Comparison of ENCODE assay signal across 8 mouse cellular contexts in the genomic region with DNA sequence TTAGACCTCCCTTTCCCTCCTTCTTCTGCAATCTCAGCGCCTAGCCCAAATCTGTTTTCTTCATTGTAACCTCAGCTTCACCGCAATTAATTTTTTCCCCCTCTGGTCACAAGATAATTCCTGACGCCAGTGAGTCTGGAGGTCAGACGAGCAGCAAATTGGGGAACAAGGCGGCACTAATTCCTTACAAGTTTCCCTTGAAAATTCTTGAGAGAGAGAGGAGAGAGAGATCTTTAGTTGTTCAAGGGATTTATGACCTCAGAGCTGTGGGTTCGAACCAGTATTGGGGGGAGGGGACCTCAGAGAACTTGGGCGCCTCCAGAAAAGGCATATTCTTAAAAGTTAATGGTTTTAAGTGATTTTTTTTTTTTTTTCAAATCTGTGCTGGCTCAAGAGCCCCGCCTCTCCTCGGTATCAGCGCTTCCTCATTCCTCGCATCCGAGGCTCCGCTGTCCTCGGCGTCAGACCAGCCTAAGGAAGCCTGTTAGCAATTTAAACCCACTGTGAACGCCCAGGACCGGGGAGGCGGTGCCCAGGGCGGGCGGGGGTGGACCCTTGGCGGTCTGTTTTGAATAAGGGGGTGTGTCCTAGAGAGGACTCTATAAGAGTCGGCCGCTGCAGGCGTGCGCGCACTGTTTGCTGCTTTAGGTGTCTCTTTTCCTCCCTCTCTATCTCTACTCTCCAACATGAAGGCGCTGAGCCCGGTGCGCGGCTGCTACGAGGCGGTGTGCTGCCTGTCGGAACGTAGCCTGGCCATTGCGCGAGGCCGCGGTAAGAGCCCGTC. TPM values are rescaled to one million over a fixed set of nuclear protein-coding genes. Genes with fewer than 3 reads are reported as not detected.
DNase-seq lines count a peak whose midpoint lies in the region; ATAC-seq and TF ChIP-seq lines count a peak whose summit lies in the region.

A gene (plus strand): TSS at position 305 of the 784 bp plus-strand sequence.

- H3K4me2 ChIP-seq in embryonic facial prominence, embryonic 12.5 days (replicated peaks) = peak within 1 kb of the TSS; percentile 83
- peak within 1 kb of the TSS; percentile 79 for H3K4me2 ChIP-seq in kidney, embryonic 14.5 days (replicated peaks; ENCODE audit: low read depth, low read length)

- ATAC-seq in embryonic facial prominence, embryonic 12.5 days (ENCODE audit: insufficient number of reproducible peaks, insufficient read depth, low FRiP score, low TSS enrichment) = peak; percentile 82
- ATAC-seq in kidney, embryonic 14.5 days (ENCODE audit: low FRiP score, low TSS enrichment) = peak; percentile 87
- ATAC-seq in monocyte, adult 5-6 weeks (replicated peaks; ENCODE audit: insufficient number of reproducible peaks, low FRiP score, low TSS enrichment, poor library complexity, severe bottlenecking) = peak; percentile 88

- TF ChIP-seq POLR2A in liver, adult 2 months (IDR thresholded peaks at IDR 0.05; ENCODE audit: extremely low read depth, insufficient read depth, low read length) = peak; percentile 98

- peaks cover 4% of the 10 kb centered on the region; the same call in 1 of the 2 replicates for H3K79me2 ChIP-seq in liver, adult 2 months (ENCODE audit: control insufficient read depth, insufficient read depth, low read length)

- TF ChIP-seq CTCF in liver, adult 2 months (IDR thresholded peaks at IDR 0.05; ENCODE audit: low read depth, low read length) = no peak

- peak; percentile 52 to 67 for DNase-seq in cerebellum, postnatal 25 days
- DNase-seq in cerebellum, adult 9-11 months = no peak
- DNase-seq in heart, adult 9 months (ENCODE audit: low spot score in 2 of 2) = peak; percentile 98
- DNase-seq in liver, adult 2 months (ENCODE audit: extremely low read depth, low read depth, low spot score) = peak; percentile 86
- DNase-seq in spleen, postnatal 4 days (ENCODE audit: low spot score in 2 of 2) = peak; percentile 86 to 89

- H3K9me3 ChIP-seq in embryonic facial prominence, embryonic 12.5 days = no peaks in the 10 kb centered on the region
- H3K9me3 ChIP-seq in kidney, embryonic 14.5 days (ENCODE audit: control insufficient read depth, low read length) = no peaks in the 10 kb centered on the region

- H3K27ac ChIP-seq in embryonic facial prominence, embryonic 12.5 days = peak within 1 kb of the TSS; percentile 99
- H3K27ac ChIP-seq in kidney, embryonic 14.5 days (ENCODE audit: low read depth, low read length) = peak within 1 kb of the TSS; percentile 100
- peak within 1 kb of the TSS; percentile 95 for H3K27ac ChIP-seq in liver, adult 2 months (replicated peaks; ENCODE audit: insufficient read depth, low read depth, low read length)

- peaks cover 52% of the 10 kb centered on the region for H3K4me1 ChIP-seq in embryonic facial prominence, embryonic 12.5 days
- peaks cover 52% of the 10 kb centered on the region for H3K4me1 ChIP-seq in kidney, embryonic 14.5 days (ENCODE audit: control insufficient read depth, insufficient read depth, low read length)
- H3K4me1 ChIP-seq in liver, adult 2 months (ENCODE audit: control insufficient read depth, insufficient read depth, low read length) = peaks cover 34% of the 10 kb centered on the region

- peak within 1 kb of the TSS; percentile 95 for H3K9ac ChIP-seq in embryonic facial prominence, embryonic 12.5 days
- peak within 1 kb of the TSS; percentile 95 for H3K9ac ChIP-seq in kidney, embryonic 14.5 days (ENCODE audit: low read depth, low read length)
- peak within 1 kb of the TSS; percentile 98 for H3K9ac ChIP-seq in liver, adult 2 months (ENCODE audit: low read depth, low read length)

- 1% methylated on average over 39 of the region's 39 CpGs for WGBS in embryonic facial prominence, embryonic 12.5 days
- WGBS in kidney, embryonic 14.5 days = 0% methylated on average over 39 of the region's 39 CpGs
- 3% methylated on average over 39 of the region's 39 CpGs for WGBS in liver, adult 2 months

- peaks cover 3% of the 10 kb centered on the region; the same call in 1 of the 2 replicates for H3K36me3 ChIP-seq in embryonic facial prominence, embryonic 12.5 days
- H3K36me3 ChIP-seq in kidney, embryonic 14.5 days (ENCODE audit: control insufficient read depth, insufficient read depth, low read length) = peaks cover 12% of the 10 kb centered on the region; the same call in 1 of the 2 replicates
- peaks cover 3% of the 10 kb centered on the region; the same call in 1 of the 2 replicates for H3K36me3 ChIP-seq in liver, adult 2 months (ENCODE audit: control insufficient read depth, insufficient read depth, low read length)

- H3K27me3 ChIP-seq in embryonic facial prominence, embryonic 12.5 days = no peaks in the 10 kb centered on the region
- H3K27me3 ChIP-seq in kidney, embryonic 14.5 days (ENCODE audit: control insufficient read depth, insufficient read depth, low read length) = no peaks in the 10 kb centered on the region
- no peaks in the 10 kb centered on the region for H3K27me3 ChIP-seq in liver, adult 2 months (ENCODE audit: control insufficient read depth, insufficient read depth, low read length)

- peak within 1 kb of the TSS; percentile 97 for H3K4me3 ChIP-seq in embryonic facial prominence, embryonic 12.5 days
- H3K4me3 ChIP-seq in kidney, embryonic 14.5 days (ENCODE audit: low read length) = peak within 1 kb of the TSS; percentile 87
- peak within 1 kb of the TSS; percentile 93 for H3K4me3 ChIP-seq in liver, adult 2 months (ENCODE audit: insufficient read depth, low read depth, low read length)

RNA-seq across cellular contexts. Expression of the gene that starts here (rescaled TPM):
- polyA plus RNA-seq in embryonic facial prominence, embryonic 12.5 days (2016; fragmentation: Nextera tagmentation; extraction: Ambion mirVana) = 612 and 623 TPM in 2 replicates
- polyA plus RNA-seq in kidney, embryonic 14.5 days (2014; fragmentation: Nextera tagmentation; extraction: Ambion mirVana) = 848 and 979 TPM in 2 replicates
- 33.2 and 47.4 TPM in 2 replicates for total RNA-seq in liver, adult 2 months (2014; rRNA removed)
- polyA plus RNA-seq in liver, adult 2 months (2012; rRNA removed) = 181 and 274 TPM in 2 replicates
- 4.9 to 16.7 TPM (median 8.5 TPM) in 3 replicates for total RNA-seq in monocyte, adult 5-6 weeks (2017)
